Mouse (Mus musculus) frontal cortex, adult (tissue): Measurements from ENCODE around the gene Kcnq5.
"Not testable (repeated sequence)": the region's sequence is repeated elsewhere in the genome, so short reads cannot be mapped to it uniquely, and the experiment has no call there.

ENCODE experiments used
- ATAC-seq: cut with Nextera tagmentation; 2 replicates; pipeline ENCODE4 v1.9.2; 2017; ENCODE audit warnings: mild to moderate bottlenecking, moderate library complexity, mixed read lengths; ENCODE audit not compliant: low TSS enrichment

The Kcnq5 gene

GRCm38 (mm10) chr1:21488645-21489044 lies 473.1 kb downstream of the Kcnq5 start:
- ATAC-seq: no peak

DNA sequence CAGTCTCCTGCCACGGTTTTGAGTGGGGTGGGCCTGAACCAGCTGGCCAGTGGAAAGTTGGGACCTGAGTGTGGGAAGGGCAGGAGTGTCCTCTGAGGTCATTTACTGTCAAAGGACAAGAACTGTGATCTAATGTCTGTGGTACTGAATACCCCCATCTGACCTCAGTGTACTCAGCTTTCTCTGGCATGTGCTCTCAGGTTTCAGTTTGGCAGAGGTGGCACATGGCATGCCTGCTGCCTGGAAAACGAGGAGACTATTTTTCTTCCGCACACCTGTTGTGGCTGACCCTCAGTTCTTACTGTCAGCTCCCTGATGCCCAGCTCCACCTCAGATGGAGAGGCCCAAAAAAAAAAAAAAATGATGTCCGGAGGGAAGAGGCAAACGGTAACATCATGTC lies 475.5 kb downstream of the Kcnq5 start:
- ATAC-seq: no peak

- ATAC-seq: no peak
Observed at GRCm38 (mm10) chr1:21469311-21469710, 492.4 kb downstream of the Kcnq5 start.

DNA sequence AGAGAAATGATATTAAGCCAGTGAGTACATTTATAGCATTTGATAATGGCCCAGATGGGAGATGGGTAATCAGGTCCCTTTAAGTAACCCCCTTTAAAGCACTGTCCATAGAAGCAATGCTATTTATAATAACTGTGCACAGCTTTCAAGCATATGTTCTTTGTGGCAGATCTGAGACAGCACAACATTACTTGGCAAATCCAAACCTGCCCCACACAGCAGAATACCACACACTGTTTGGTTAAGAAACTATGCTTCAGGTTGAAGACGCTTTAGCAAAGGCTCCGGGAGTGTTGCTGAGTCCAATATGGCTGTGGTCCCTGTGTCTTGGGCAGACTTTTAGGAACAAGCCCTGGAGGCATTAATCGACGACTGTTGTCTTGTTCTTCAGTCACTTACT lies 495.3 kb downstream of the Kcnq5 start:
- peak; percentile 90 for ATAC-seq

- ATAC-seq: peak; percentile 58; the same call in 1 of the 2 replicates
Observed at GRCm38 (mm10) chr1:21460941-21461689, 500.6 kb downstream of the Kcnq5 start.

GRCm38 (mm10) chr1:21458581-21458980 lies 503.2 kb downstream of the Kcnq5 start:
- peak; percentile 35 for ATAC-seq

- no peak for ATAC-seq
Observed at GRCm38 (mm10) chr1:21455971-21456370, 505.8 kb downstream of the Kcnq5 start.

GRCm38 (mm10) chr1:21448227-21448626 lies 513.5 kb downstream of the Kcnq5 start:
- ATAC-seq: no peak

DNA sequence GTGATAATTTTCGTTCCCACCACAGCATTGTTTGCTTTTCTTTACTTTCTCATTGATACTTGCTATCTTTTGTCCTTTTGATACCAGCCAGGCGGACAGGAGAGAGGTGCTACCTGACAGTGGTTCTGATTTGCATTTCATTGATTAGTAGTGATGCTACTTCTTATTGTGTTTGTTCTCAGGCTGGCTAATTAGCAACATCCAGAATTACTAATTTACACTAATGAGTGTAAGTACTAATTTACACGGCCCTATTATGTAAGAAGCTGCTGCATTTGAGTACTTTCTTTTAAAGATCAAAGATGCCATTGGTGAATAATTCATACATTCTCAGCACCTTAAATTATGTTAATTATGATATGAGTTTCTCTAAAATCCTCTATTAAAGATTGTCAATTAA lies 525.0 kb downstream of the Kcnq5 start:
- no peak for ATAC-seq

DNA sequence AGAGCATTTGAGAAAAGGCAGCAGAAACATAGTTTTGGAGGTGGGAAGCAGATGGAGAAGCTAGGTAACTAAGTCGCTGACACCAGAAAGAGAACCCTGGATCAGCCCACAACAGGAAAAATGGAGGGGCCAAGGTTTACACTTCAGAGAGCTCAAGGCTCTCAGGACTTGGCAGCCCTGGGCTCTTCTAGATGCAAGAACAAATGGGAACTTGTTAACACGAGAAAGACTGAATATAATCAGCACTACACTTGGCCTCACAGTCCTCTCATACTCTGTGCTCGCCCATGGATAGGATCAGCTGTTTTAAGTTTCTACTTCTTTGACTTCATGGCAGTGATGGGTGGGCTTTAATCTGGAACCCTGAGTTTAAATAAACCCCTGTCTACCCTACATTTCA lies 526.9 kb downstream of the Kcnq5 start:
- peak; percentile 59 for ATAC-seq

- no peak for ATAC-seq
Observed at GRCm38 (mm10) chr1:21431666-21432065, 530.1 kb downstream of the Kcnq5 start.

GRCm38 (mm10) chr1:21428079-21428478 lies 533.7 kb downstream of the Kcnq5 start:
- no peak for ATAC-seq

- no peak for ATAC-seq
Observed at GRCm38 (mm10) chr1:21425654-21426053, 536.1 kb downstream of the Kcnq5 start.

GRCm38 (mm10) chr1:21419370-21419769 lies 542.4 kb downstream of the Kcnq5 start:
- no peak for ATAC-seq

DNA sequence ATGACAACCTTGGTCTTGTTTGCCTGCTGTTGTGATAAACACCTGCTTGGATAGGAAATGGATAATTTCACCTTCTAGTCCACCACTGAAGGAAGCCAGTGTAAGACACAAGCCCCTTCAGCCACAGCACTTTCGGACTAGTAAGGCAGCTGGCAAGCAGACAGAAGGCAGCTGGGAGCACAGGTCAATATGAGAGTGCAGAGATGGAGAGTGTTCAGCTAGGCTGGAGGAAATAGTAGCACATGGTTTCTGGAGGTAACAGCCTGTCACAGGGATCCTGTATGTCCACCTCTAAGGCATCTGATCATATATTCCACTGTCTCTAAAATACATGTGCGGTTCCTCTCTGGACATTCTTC lies 549.6 kb downstream of the Kcnq5 start:
- ATAC-seq: no peak

- ATAC-seq: peak; percentile 95
Observed at GRCm38 (mm10) chr1:21411331-21412196, 550.2 kb downstream of the Kcnq5 start.

DNA sequence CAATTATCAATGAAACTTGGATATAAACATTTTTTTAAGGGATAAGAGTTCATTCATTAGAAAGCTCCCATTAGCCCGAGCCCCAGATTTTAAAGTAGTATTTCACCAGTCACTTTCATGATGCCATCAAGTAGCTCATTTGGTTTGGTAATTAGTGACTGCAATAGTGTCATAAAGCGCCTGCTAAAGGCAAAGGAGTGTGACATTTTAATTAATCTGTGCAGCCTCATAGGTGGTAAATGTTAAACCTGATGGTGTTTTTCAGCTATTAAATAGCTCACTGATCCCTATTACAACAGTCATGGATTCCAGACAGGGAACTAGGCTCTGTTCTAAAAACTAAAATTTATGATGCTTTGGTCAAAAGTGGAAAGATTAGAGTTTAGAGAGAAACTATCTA lies 554.5 kb downstream of the Kcnq5 start:
- ATAC-seq: no peak

DNA sequence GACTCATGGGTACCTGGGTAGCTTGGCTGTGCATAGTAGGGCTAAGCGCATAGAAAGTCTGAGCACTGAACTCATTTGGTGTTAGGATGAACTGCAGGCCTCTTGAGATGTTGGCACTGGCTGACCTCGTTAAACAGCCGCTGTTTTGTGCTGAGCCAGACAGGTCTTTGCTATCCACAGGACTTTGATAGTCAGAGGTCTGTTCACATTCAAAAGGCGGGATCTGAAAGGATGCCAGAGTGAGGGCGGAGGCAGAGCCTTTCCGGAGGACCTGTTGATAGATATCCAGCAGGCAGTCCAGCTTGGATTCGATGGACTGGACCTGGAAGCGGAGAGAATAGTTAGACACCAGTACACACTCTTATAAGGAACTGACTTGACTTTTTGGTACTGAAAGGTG lies 558.9 kb downstream of the Kcnq5 start:
- no peak for ATAC-seq

DNA sequence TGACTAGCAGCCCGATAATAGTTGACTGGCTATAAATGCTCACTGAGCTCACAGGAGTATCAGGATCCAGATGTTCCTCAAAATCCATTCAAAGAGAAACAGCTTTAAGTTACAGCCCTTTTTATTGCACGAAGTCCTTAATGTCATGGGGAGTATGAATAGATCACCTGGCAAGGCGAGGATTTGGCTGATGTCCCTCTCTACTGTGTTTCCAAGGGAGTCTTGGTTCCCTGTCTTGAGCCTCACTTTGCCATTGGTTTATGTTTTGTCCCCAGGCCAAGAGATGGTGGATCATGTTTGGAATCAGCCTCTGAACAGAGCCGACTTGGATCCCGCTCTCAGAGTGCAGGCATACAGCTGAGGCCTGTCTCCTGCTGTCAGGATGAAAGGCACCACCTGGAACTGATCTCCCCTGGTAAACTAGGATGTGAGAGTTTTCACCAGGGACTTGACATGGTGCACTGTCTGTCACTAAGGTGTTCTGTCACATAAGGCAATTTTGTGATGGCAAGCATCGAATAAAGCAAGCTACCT lies 570.5 kb downstream of the Kcnq5 start:
- ATAC-seq: no peak

DNA sequence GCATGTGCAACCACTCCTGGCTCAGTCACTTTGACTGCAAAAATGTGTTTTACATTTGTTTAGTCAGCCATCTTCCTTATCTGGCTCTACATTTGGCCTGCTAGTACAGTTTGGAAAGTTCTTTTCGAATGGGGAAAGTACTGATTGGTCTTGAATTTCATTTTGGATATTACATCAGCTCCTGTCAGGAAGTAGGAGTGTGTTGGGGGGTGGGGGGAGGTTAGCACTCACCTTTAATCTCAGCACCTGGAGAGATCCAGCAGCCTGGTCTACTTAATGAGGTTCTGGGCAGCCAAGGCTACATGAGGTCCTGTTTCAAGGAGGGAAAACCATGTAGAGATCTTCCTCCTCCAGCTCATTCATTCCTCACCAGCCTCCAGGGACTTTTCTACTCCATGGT lies 578.5 kb downstream of the Kcnq5 start, which contains the start of gene Khdc1b:
Gene Khdc1b (plus strand): TSS at position 301 of the 400 bp plus-strand sequence.
- ATAC-seq: no peak

DNA sequence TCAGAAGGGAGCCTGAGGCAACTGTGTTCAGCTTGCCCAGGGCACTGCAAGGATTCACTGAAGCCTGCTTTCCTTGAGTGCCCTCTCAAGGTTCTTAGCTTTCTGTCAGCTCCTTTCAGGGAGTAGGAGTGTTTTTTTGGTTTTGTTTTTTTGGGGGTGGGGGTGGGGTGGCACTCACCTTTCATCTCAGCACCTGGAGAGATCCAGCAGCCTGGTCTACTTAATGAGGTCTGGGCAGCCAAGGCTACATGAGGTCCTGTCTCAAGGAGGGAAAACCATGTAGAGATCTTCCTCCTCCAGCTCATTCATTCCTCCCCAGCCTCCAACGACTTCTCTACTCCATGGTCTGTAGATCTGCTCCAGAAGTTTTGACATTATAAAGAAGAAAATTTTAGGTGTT lies 593.7 kb downstream of the Kcnq5 start, which contains the start of gene Khdc1c:
Gene Khdc1c (plus strand): TSS at position 301 of the 400 bp plus-strand sequence.
- not testable (repeated sequence) for ATAC-seq

DNA sequence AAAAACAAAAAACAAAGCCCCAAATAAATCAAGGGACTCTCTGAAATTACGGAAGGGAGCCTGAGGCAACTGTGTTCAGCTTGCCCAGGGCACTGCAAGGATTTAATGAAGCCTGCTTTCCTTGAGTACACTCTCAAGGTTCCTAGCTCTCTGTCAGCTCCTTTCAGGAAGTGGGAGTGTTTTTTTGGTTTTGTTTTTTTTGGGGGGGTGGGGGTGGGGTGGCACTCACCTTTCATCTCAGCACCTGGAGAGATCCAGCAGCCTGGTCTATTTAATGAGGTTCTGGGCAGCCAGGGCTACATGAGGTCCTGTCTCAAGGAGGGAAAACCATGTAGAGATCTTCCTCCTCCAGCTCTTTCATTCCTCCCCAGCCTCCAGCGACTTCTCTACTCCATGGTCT lies 612.4 kb downstream of the Kcnq5 start, which contains the start of gene Khdc1a:
Gene Khdc1a (plus strand): TSS at position 301 of the 400 bp plus-strand sequence.
- no peak for ATAC-seq
